In the genomic region with DNA sequence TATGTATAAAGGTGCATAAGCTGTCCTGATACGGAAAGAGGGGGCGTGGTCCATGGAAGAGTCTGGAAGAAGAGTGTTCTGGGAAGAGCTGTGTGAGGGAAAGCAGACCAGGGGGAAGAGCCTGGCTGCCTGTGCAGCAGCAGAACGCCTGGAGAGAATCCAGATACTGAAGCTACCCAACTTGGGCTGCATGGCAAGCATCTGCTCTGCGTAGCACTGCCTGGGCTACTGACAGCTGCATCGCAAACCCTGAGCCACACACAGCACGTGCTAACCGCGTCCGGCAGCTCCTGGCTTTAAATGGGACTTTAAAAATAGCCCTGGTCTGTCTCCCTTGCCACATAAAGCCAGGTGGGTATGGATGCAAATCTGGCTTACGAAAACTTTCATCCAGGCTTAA, we compare ENCODE assay signal across 13 mouse cellular contexts.
DNase-seq lines count a peak whose midpoint lies in the region; ATAC-seq and TF ChIP-seq lines count a peak whose summit lies in the region.
"Had no signal": no experiment of that assay in that cellular context is flagged by ENCODE, and none has a peak within 500 bp of the region (broad histone marks: within the 10 kb centered on the region; RNA-seq: fewer than 3 reads in every experiment).

No protein-coding gene starts in this region.

- TF ChIP-seq CTCF in forebrain, postnatal 0 days (IDR thresholded peaks at IDR 0.05; ENCODE audit: low read depth): no peak
- TF ChIP-seq CTCF in midbrain, postnatal 0 days (IDR thresholded peaks at IDR 0.05): no peak

- no peaks in the 10 kb centered on the region for H3K36me3 ChIP-seq in forebrain, postnatal 0 days (ENCODE audit: insufficient read depth)
- H3K36me3 ChIP-seq in forebrain, embryonic 10.5 days (replicated peaks): no peaks in the 10 kb centered on the region
- no peaks in the 10 kb centered on the region for H3K36me3 ChIP-seq in midbrain, postnatal 0 days (ENCODE audit: insufficient read depth, low read length)
- no peaks in the 10 kb centered on the region for H3K36me3 ChIP-seq in midbrain, embryonic 15.5 days (replicated peaks)
- H3K36me3 ChIP-seq: hindbrain, embryonic 10.5 days; lung, embryonic 15.5 days; stomach, embryonic 15.5 days had no signal

- intact Hi-C loops in left cerebral cortex, postnatal 14 days (cut with DNase I): no loop called here

- no peaks in the 10 kb centered on the region for H3K27me3 ChIP-seq in forebrain, postnatal 0 days (ENCODE audit: insufficient read depth, low read length)
- H3K27me3 ChIP-seq in forebrain, embryonic 10.5 days (ENCODE audit: poor library complexity, severe bottlenecking): no peaks in the 10 kb centered on the region
- no peaks in the 10 kb centered on the region for H3K27me3 ChIP-seq in midbrain, postnatal 0 days (ENCODE audit: insufficient read depth, low read length)
- no peaks in the 10 kb centered on the region for H3K27me3 ChIP-seq in midbrain, embryonic 15.5 days (replicated peaks)
- H3K27me3 ChIP-seq: lung, embryonic 15.5 days; stomach, embryonic 15.5 days had no signal

- peak; percentile 69 for ATAC-seq in forebrain, postnatal 0 days
- no peak for ATAC-seq in midbrain, postnatal 0 days (ENCODE audit: low FRiP score)
- ATAC-seq in midbrain, embryonic 15.5 days (replicated peaks): no peak

- H3K4me3 ChIP-seq in forebrain, postnatal 0 days (ENCODE audit: low read depth, low read length): no peak overlapping the region
- no peak overlapping the region for H3K4me3 ChIP-seq in forebrain, embryonic 10.5 days
- no peak overlapping the region for H3K4me3 ChIP-seq in midbrain, postnatal 0 days (ENCODE audit: low read depth, low read length)
- no peak overlapping the region for H3K4me3 ChIP-seq in midbrain, embryonic 15.5 days
- H3K4me3 ChIP-seq: heart, adult 2 months; hindbrain, embryonic 10.5 days; lung, embryonic 15.5 days; stomach, embryonic 15.5 days had no signal

- no peak overlapping the region for H3K9ac ChIP-seq in forebrain, postnatal 0 days
- H3K9ac ChIP-seq in midbrain, postnatal 0 days (replicated peaks; ENCODE audit: low read length, poor library complexity, severe bottlenecking): no peak overlapping the region
- H3K9ac ChIP-seq in midbrain, embryonic 15.5 days: no peak overlapping the region
- H3K9ac ChIP-seq: lung, embryonic 15.5 days; stomach, embryonic 15.5 days had no signal

- H3K4me2 ChIP-seq in forebrain, postnatal 0 days (ENCODE audit: low read depth): no peak overlapping the region
- H3K4me2 ChIP-seq in midbrain, postnatal 0 days (ENCODE audit: low read depth, low read length, poor library complexity, severe bottlenecking): no peak overlapping the region
- H3K4me2 ChIP-seq in midbrain, embryonic 15.5 days: no peak overlapping the region
- H3K4me2 ChIP-seq: lung, embryonic 15.5 days; stomach, embryonic 15.5 days had no signal

- peak; percentile 57 for DNase-seq in forebrain, postnatal 0 days
- DNase-seq in forebrain, embryonic 10.5 days (ENCODE audit: extremely low spot score, low spot score): no peak
- DNase-seq in midbrain, postnatal 0 days (ENCODE audit: low spot score): peak; percentile 59
- peak; percentile 43 to 80 for DNase-seq in left cerebral cortex, postnatal 14 days (ENCODE audit: low spot score in 2 of 2)
- peak; percentile 62 for DNase-seq in telencephalon, adult 2 months (ENCODE audit: low read depth, low spot score)
- no peak for DNase-seq in adrenal gland, postnatal 10 days
- no peak for DNase-seq in lung, adult 18-20 months
- DNase-seq: retina, postnatal 1 day had no signal

- 74% methylated on average over 10 of the region's 10 CpGs for WGBS in forebrain, postnatal 0 days
- 90% methylated on average over 10 of the region's 10 CpGs for WGBS in forebrain, embryonic 10.5 days
- WGBS in midbrain, postnatal 0 days: 81% methylated on average over 10 of the region's 10 CpGs
- 83% methylated on average over 10 of the region's 10 CpGs for WGBS in midbrain, embryonic 15.5 days

- peaks cover 10% of the 10 kb centered on the region; the same call in 1 of the 2 replicates for H3K4me1 ChIP-seq in forebrain, postnatal 0 days (ENCODE audit: insufficient read depth)
- H3K4me1 ChIP-seq in forebrain, embryonic 10.5 days: no peaks in the 10 kb centered on the region
- no peaks in the 10 kb centered on the region for H3K4me1 ChIP-seq in midbrain, postnatal 0 days (ENCODE audit: insufficient read depth, low read length)
- peaks cover 9% of the 10 kb centered on the region; the same call in 1 of the 2 replicates for H3K4me1 ChIP-seq in midbrain, embryonic 15.5 days
- H3K4me1 ChIP-seq: stomach, embryonic 15.5 days had no signal

- no peaks in the 10 kb centered on the region for H3K9me3 ChIP-seq in forebrain, postnatal 0 days (ENCODE audit: low read length)
- H3K9me3 ChIP-seq in forebrain, embryonic 10.5 days: no peaks in the 10 kb centered on the region
- H3K9me3 ChIP-seq in midbrain, postnatal 0 days (ENCODE audit: low read length): no peaks in the 10 kb centered on the region
- H3K9me3 ChIP-seq in midbrain, embryonic 15.5 days: no peaks in the 10 kb centered on the region
- H3K9me3 ChIP-seq: hindbrain, embryonic 10.5 days; lung, embryonic 15.5 days; stomach, embryonic 15.5 days had no signal

- H3K27ac ChIP-seq in forebrain, postnatal 0 days (ENCODE audit: low read depth, low read length): no peak overlapping the region
- no peak overlapping the region for H3K27ac ChIP-seq in forebrain, embryonic 10.5 days
- no peak overlapping the region for H3K27ac ChIP-seq in midbrain, postnatal 0 days (ENCODE audit: low read depth, low read length)
- H3K27ac ChIP-seq in midbrain, embryonic 15.5 days: no peak overlapping the region
- H3K27ac ChIP-seq: heart, adult 2 months; hindbrain, embryonic 10.5 days; lung, embryonic 15.5 days; stomach, embryonic 15.5 days had no signal

Comparison
In these comparisons a context has a peak if more than half of its experiments do, and no peak if none do; other contexts are left out.
1. DNase-seq: peak in forebrain, postnatal 0 days (single experiment), midbrain, postnatal 0 days (single experiment), left cerebral cortex, postnatal 14 days (2 of 2) and telencephalon, adult 2 months (single experiment); none in forebrain, embryonic 10.5 days (single experiment), adrenal gland, postnatal 10 days (single experiment) and lung, adult 18-20 months (0 of 2).